Mouse (Mus musculus): ENCODE measurements around the gene Rap1gap. TPM values are rescaled to one million over a fixed set of nuclear protein-coding genes. Genes with fewer than 3 reads are reported as not detected.
A peak's percentile ranks its signal among the peaks of the same experiment; 100 is the strongest.

Rap1gap gene
- polyA plus RNA-seq, 1 experiment from 2014 or later: 5.7 TPM

DNA sequence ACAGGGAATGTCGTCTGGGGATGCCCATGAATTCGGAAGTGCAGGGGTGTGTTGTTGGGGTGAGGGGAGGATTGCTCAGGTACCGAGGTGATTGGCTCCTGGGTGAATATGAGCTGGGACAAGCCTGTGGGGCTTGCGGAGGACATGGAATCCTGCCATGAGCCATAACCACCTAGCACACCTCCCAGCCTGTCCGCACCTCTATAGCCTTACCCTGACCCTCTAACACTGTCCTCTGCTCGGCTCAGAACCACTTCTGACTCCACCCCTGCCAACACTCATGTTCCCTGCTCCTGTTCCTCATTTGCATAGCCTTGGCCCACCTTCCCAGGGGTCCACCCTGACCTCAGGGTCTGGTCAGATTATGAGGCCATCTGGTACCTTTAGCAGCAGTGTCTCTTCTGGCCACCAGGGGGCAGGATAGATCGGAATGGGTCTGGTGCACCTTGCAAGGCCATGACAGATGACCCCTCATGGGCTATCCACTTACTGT is 18.5 kb downstream of the Rap1gap start:
- no peak for ATAC-seq (replicated peaks; ENCODE audit: insufficient number of reproducible peaks, low FRiP score, low TSS enrichment, low read depth)

DNA sequence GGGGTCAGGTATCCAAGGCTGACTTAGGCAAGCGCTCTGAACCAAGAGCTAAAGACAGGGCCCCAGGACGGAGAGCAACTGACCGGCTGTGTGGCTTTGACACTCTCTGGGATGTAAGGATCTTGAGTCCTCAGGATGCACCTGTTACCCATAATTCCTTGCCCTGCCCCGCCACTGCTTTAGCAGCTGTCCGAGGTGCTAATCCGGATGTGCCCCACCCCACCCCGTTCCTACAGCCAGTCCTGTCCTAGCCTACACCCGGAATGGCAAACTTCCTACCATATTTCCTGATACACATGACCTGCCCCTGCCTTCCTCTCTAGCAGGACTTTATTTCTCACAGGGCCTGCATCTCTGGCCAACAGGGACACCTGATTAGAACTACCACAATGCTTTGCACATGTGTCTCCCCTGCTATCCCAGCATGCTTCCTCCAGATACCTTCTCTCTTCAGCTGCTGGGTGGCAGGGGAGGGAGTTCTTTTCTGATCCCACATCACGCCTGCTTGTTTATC is 20.4 kb downstream of the Rap1gap start:
- no peak overlapping the region for H3K27ac ChIP-seq (replicated peaks; ENCODE audit: low read depth, low read length)
- H3K4me3 ChIP-seq (ENCODE audit: low read depth, low read length): no peak overlapping the region
- no peaks in the 10 kb centered on the region for H3K36me3 ChIP-seq (replicated peaks; ENCODE audit: control insufficient read depth, insufficient read depth, low read depth, low read length)
- WGBS: 27% methylated on average over 9 of the region's 9 CpGs
- no peaks in the 10 kb centered on the region for H3K9me3 ChIP-seq (replicated peaks; ENCODE audit: control insufficient read depth, low read length)
- H3K4me1 ChIP-seq (ENCODE audit: control insufficient read depth, insufficient read depth, low read length): no peaks in the 10 kb centered on the region
- H3K9ac ChIP-seq (replicated peaks; ENCODE audit: low read length): no peak overlapping the region
- H3K4me2 ChIP-seq (ENCODE audit: low read depth, low read length): no peak overlapping the region
- peaks cover 30% of the 10 kb centered on the region for H3K27me3 ChIP-seq (ENCODE audit: control insufficient read depth, insufficient read depth, low read length)
- no peak for DNase-seq (ENCODE audit: low spot score)
- no peak for ATAC-seq (replicated peaks; ENCODE audit: insufficient number of reproducible peaks, low FRiP score, low TSS enrichment, low read depth)

More for the DNA sequence above, 18.5 kb downstream of the Rap1gap start:
- Histone ChIP-seq H3K36me3 (replicated peaks; ENCODE audit: control insufficient read depth, insufficient read depth, low read depth, low read length) (no peaks in the 10 kb centered on the region), H3K9me3 (replicated peaks; ENCODE audit: control insufficient read depth, low read length) (no peaks in the 10 kb centered on the region), H3K4me2 (ENCODE audit: low read depth, low read length) (no peak overlapping the region), H3K9ac (replicated peaks; ENCODE audit: low read length) (no peak overlapping the region), H3K4me1 (ENCODE audit: control insufficient read depth, insufficient read depth, low read length) (no peaks in the 10 kb centered on the region), H3K27me3 (ENCODE audit: control insufficient read depth, insufficient read depth, low read length) (peaks cover 33% of the 10 kb centered on the region), H3K27ac (replicated peaks; ENCODE audit: low read depth, low read length) (no peak overlapping the region), H3K4me3 (ENCODE audit: low read depth, low read length) (no peak overlapping the region)
- DNase-seq (ENCODE audit: low spot score): peak; percentile 46
- 47% methylated on average over 7 of the region's 7 CpGs for WGBS

DNA sequence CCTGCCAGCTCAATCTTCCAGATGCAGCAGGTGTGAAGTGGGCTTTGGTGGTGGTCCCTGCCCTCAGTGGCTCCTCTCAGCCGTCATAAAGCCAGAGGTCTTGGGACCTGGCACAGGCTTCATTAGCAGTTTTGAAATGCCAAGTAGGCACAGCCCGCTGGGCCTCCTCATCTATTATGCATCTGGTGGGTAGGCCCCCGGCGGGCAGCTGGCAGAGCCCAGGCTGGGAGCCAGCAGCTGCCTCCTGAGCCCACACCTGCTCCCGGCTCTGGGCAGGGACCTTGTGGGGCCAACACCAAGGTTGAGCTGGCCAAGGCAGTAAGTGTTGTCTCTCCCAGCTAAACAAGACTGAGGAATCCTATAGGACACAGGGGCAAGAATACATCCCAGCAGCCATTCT is 21.8 kb downstream of the Rap1gap start:
- Histone ChIP-seq H3K27me3 (ENCODE audit: control insufficient read depth, insufficient read depth, low read length) (peaks cover 17% of the 10 kb centered on the region), H3K36me3 (replicated peaks; ENCODE audit: control insufficient read depth, insufficient read depth, low read depth, low read length) (no peaks in the 10 kb centered on the region), H3K27ac (replicated peaks; ENCODE audit: low read depth, low read length) (no peak overlapping the region), H3K9me3 (replicated peaks; ENCODE audit: control insufficient read depth, low read length) (no peaks in the 10 kb centered on the region), H3K4me3 (ENCODE audit: low read depth, low read length) (no peak overlapping the region), H3K4me2 (ENCODE audit: low read depth, low read length) (no peak overlapping the region), H3K9ac (replicated peaks; ENCODE audit: low read length) (no peak overlapping the region), H3K4me1 (ENCODE audit: control insufficient read depth, insufficient read depth, low read length) (no peaks in the 10 kb centered on the region)
- no peak for ATAC-seq (replicated peaks; ENCODE audit: insufficient number of reproducible peaks, low FRiP score, low TSS enrichment, low read depth)
- WGBS: 80% methylated on average over 5 of the region's 5 CpGs
- DNase-seq (ENCODE audit: low spot score): no peak

DNA sequence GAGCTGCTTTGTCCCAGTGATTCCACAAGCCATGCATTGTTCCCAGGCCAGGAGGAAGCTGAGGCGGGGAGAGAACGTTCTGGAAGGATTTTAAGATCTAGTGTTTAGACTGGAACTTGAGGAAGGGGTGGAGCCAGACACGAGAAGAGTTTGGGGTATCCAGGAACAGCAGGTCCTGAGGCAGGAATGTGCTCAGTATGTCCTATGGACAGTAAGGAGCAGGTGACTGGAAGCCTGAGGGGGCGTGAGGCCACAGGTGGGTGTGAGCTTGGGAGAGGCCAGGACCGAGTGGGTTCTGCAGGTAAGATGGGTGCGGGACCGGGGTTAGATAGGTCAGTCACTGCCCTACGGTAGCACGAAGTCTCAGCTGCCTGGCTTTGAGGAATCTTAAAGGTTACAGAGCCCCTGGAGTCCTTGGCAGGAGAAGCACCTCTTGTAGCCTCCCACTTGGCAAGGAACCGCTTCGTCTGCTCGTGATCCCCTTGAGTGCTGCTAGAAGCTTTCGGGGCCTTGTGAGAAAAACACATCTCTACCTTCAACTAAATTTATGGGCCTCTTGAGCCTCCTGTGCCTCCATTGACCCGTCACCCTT is 22.8 kb downstream of the Rap1gap start:
- ATAC-seq (replicated peaks; ENCODE audit: insufficient number of reproducible peaks, low FRiP score, low TSS enrichment, low read depth): no peak
- 73% methylated on average over 14 of the region's 14 CpGs for WGBS
- Histone ChIP-seq H3K27me3 (ENCODE audit: control insufficient read depth, insufficient read depth, low read length) (peaks cover 7% of the 10 kb centered on the region), H3K27ac (replicated peaks; ENCODE audit: low read depth, low read length) (no peak overlapping the region), H3K36me3 (replicated peaks; ENCODE audit: control insufficient read depth, insufficient read depth, low read depth, low read length) (no peaks in the 10 kb centered on the region), H3K9me3 (replicated peaks; ENCODE audit: control insufficient read depth, low read length) (no peaks in the 10 kb centered on the region), H3K9ac (replicated peaks; ENCODE audit: low read length) (no peak overlapping the region), H3K4me1 (ENCODE audit: control insufficient read depth, insufficient read depth, low read length) (no peaks in the 10 kb centered on the region), H3K4me2 (ENCODE audit: low read depth, low read length) (no peak overlapping the region), H3K4me3 (ENCODE audit: low read depth, low read length) (no peak overlapping the region)
- no peak for DNase-seq (ENCODE audit: low spot score)

DNA sequence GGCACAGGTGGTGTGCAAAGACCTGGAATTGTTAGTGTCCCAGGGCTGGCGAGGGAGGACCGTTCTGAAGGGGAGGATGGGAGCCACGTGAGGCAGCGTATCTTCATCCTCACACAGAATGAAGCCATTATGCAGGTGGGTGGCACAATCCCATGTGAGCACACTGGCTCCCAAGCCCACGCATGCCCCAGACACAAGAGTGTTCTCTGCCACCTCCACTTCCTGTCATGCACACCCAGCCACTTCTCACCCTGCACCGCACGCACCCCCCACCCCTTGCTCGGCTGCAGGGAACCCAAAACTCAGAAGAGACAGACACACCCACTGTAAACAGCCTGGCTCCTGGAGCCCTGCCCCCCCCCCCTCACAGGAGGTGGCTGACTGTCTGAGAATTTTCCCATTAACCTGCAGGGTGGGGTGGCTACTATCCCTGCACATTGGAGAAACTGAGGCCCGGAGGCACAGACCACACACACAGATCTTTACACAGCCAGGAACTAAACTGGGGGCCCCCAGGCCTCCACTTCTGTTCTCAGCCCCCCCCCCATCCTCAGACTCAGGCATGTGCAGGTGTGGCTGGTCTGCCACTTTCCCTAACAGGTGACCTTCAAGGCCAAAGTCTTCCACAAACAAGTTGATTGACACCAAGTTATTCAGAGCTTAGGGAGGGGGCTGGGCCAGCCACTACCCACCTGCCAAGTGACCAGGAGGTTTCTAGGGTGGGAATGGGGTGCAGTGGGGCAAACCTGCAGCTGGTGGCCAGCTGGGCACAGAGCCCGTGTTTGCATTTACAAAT is 27.8 kb downstream of the Rap1gap start:
- Histone ChIP-seq H3K4me3 (ENCODE audit: low read depth, low read length) (no peak overlapping the region), H3K27ac (replicated peaks; ENCODE audit: low read depth, low read length) (no peak overlapping the region), H3K4me2 (ENCODE audit: low read depth, low read length) (no peak overlapping the region), H3K9me3 (replicated peaks; ENCODE audit: control insufficient read depth, low read length) (no peaks in the 10 kb centered on the region), H3K27me3 (ENCODE audit: control insufficient read depth, insufficient read depth, low read length) (no peaks in the 10 kb centered on the region), H3K4me1 (ENCODE audit: control insufficient read depth, insufficient read depth, low read length) (no peaks in the 10 kb centered on the region), H3K9ac (replicated peaks; ENCODE audit: low read length) (no peak overlapping the region), H3K36me3 (replicated peaks; ENCODE audit: control insufficient read depth, insufficient read depth, low read depth, low read length) (no peaks in the 10 kb centered on the region)
- WGBS: 91% methylated on average over 10 of the region's 10 CpGs
- ATAC-seq (replicated peaks; ENCODE audit: insufficient number of reproducible peaks, low FRiP score, low TSS enrichment, low read depth) (no peak), DNase-seq (ENCODE audit: low spot score) (no peak)

DNA sequence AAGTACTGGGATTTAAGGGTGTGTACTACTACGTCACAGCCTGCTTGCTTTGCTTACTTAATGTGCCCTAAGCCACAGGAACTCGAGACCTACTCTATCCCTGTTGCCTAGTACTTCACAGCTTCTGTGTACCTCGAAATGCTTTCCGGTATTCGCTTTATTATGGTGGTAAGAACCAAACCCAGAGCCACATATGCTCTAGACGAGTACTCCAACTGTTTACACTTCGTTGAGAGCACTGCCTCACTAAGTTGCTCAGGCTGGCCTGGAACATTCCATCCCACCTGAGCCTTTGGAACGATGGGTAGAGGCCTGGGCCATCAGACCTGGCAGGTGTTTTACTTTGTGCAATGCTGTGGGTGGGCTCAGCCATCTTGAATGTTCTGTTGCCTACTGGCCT is 30.8 kb downstream of the Rap1gap start:
- no peaks in the 10 kb centered on the region for H3K27me3 ChIP-seq (ENCODE audit: control insufficient read depth, insufficient read depth, low read length)
- H3K9ac ChIP-seq (replicated peaks; ENCODE audit: low read length): no peak overlapping the region
- no peak overlapping the region for H3K4me2 ChIP-seq (ENCODE audit: low read depth, low read length)
- H3K27ac ChIP-seq (replicated peaks; ENCODE audit: low read depth, low read length): no peak overlapping the region
- no peaks in the 10 kb centered on the region for H3K9me3 ChIP-seq (replicated peaks; ENCODE audit: control insufficient read depth, low read length)
- H3K36me3 ChIP-seq (replicated peaks; ENCODE audit: control insufficient read depth, insufficient read depth, low read depth, low read length): no peaks in the 10 kb centered on the region
- ATAC-seq (replicated peaks; ENCODE audit: insufficient number of reproducible peaks, low FRiP score, low TSS enrichment, low read depth) (no peak), DNase-seq (ENCODE audit: low spot score) (no peak)
- no peaks in the 10 kb centered on the region for H3K4me1 ChIP-seq (ENCODE audit: control insufficient read depth, insufficient read depth, low read length)
- no peak overlapping the region for H3K4me3 ChIP-seq (ENCODE audit: low read depth, low read length)
- WGBS: 80% methylated on average over 8 of the region's 8 CpGs

DNA sequence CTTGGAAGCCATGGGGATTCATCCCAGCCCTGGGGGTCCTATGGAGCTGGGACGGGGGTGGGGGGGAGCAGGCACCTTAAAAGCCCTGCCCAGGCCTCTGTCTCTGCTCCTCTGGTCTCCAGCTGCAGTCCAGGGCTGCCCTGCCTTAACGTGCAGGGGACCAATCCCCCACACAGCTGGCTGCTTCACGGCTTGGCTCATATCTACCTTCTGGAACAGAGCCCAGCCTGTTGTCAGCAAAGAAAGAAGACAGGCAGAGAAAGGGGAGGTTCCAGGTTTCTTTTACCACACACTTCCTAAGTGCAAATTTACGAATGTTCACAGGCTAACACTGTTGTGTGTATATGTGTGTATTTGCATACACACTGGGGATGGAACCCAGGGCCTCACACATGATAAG is 31.4 kb downstream of the Rap1gap start:
- ATAC-seq (replicated peaks; ENCODE audit: insufficient number of reproducible peaks, low FRiP score, low TSS enrichment, low read depth): no peak
- no peaks in the 10 kb centered on the region for H3K4me1 ChIP-seq (ENCODE audit: control insufficient read depth, insufficient read depth, low read length)
- H3K36me3 ChIP-seq (replicated peaks; ENCODE audit: control insufficient read depth, insufficient read depth, low read depth, low read length): no peaks in the 10 kb centered on the region
- no peak for DNase-seq (ENCODE audit: low spot score)
- H3K27me3 ChIP-seq (ENCODE audit: control insufficient read depth, insufficient read depth, low read length): no peaks in the 10 kb centered on the region
- no peak overlapping the region for H3K4me2 ChIP-seq (ENCODE audit: low read depth, low read length)
- no peak overlapping the region for H3K4me3 ChIP-seq (ENCODE audit: low read depth, low read length)
- WGBS: 37% methylated on average over 4 of the region's 4 CpGs
- no peaks in the 10 kb centered on the region for H3K9me3 ChIP-seq (replicated peaks; ENCODE audit: control insufficient read depth, low read length)
- H3K27ac ChIP-seq (replicated peaks; ENCODE audit: low read depth, low read length): no peak overlapping the region
- no peak overlapping the region for H3K9ac ChIP-seq (replicated peaks; ENCODE audit: low read length)

Data from embryonic facial prominence, embryonic 11.5 days (tissue).